Mouse (Mus musculus) liver, embryonic 12.5 days (tissue): ENCODE measurements around the gene Pla2g3. TPM values are rescaled to one million over a fixed set of nuclear protein-coding genes. Genes with fewer than 3 reads are reported as not detected.
A peak's percentile ranks its signal among the peaks of the same experiment; 100 is the strongest.

Experiments used
- ATAC-seq: fragments of 200-750 bp; cut with Nextera tagmentation; 2 replicates; pipeline ENCODE4 v1.8.0; 2017; ENCODE audit warnings: moderate number of reproducible peaks, mild to moderate bottlenecking, moderate library complexity
- H3K27ac ChIP-seq: fragments of 300-500 bp; sonication (generic); 2 replicates; pipeline ENCODE4 v1.5.1; 2016; ENCODE audit warnings: mild to moderate bottlenecking
- H3K27me3 ChIP-seq: fragments of 300-500 bp; sonication (generic); replicated peaks from 2 replicates; pipeline ENCODE4 v1.6.1; 2016; ENCODE audit warnings: mild to moderate bottlenecking, moderate library complexity
- H3K36me3 ChIP-seq: fragments of 300-500 bp; sonication (generic); 2 replicates; pipeline ENCODE4 v1.6.1; 2016; ENCODE audit warnings: mild to moderate bottlenecking, moderate library complexity
- H3K4me1 ChIP-seq: fragments of 300-500 bp; sonication (generic); 2 replicates; pipeline ENCODE4 v1.6.1; 2016
- H3K4me2 ChIP-seq: fragments of 300-500 bp; sonication (generic); 2 replicates; pipeline ENCODE4 v1.6.1; 2016; ENCODE audit warnings: mild to moderate bottlenecking, moderate library complexity
- H3K4me3 ChIP-seq: fragments of 300-500 bp; sonication (generic); 2 replicates; pipeline ENCODE4 v1.5.1; 2016; ENCODE audit warnings: mild to moderate bottlenecking, moderate library complexity
- H3K9ac ChIP-seq: fragments of 300-500 bp; sonication (generic); 2 replicates; pipeline ENCODE4 v1.6.1; 2016; ENCODE audit warnings: mild to moderate bottlenecking, moderate library complexity
- H3K9me3 ChIP-seq: fragments of 300-500 bp; sonication (generic); replicated peaks from 2 replicates; pipeline ENCODE4 v1.6.1; 2016; ENCODE audit warnings: mild to moderate bottlenecking, moderate library complexity
- WGBS: fragments of 180-500 bp; shearing (Covaris S2); methylation state at CpG from one replicate; pipeline ENCODE4 v1.1.7; 2016; ENCODE audit not compliant: insufficient replicate concordance; 5-methylcytosine and 5-hydroxymethylcytosine counted together
- polyA plus RNA-seq: library from polyadenylated mRNA; unstranded; fragments of >200 nt; fragmentation: Nextera tagmentation; extraction: Ambion mirVana; gene quantifications from 2 replicates; pipeline ENCODE4 v1.2.1, GENCODE M21; 2016

The Pla2g3 gene
- polyA plus RNA-seq, 1 experiment from 2014 or later: 0.06 TPM

- Histone ChIP-seq H3K9me3 (no peaks in the 10 kb centered on the region), H3K4me3 (peak overlapping the region; percentile 56), H3K4me2 (peak overlapping the region; percentile 79), H3K27ac (no peak overlapping the region), H3K36me3 (peaks cover 5% of the 10 kb centered on the region; the same call in 1 of the 2 replicates), H3K27me3 (peaks cover 51% of the 10 kb centered on the region), H3K4me1 (peaks cover 40% of the 10 kb centered on the region), H3K9ac (peak overlapping the region; percentile 46; the same call in 1 of the 2 replicates)
- ATAC-seq: no peak
- WGBS: 15% methylated on average over 4 of the region's 4 CpGs
Observed at GRCm38 (mm10) chr11:3515216-3515615, 27.1 kb downstream of the Pla2g3 start.

- Histone ChIP-seq H3K36me3 (peaks cover 9% of the 10 kb centered on the region; the same call in 1 of the 2 replicates), H3K27me3 (peaks cover 51% of the 10 kb centered on the region), H3K4me3 (no peak overlapping the region), H3K9ac (no peak overlapping the region), H3K4me2 (peak overlapping the region; percentile 79; the same call in 1 of the 2 replicates), H3K27ac (no peak overlapping the region), H3K9me3 (no peaks in the 10 kb centered on the region), H3K4me1 (peaks cover 38% of the 10 kb centered on the region)
- 71% methylated on average over 4 of the region's 4 CpGs for WGBS
- no peak for ATAC-seq
Observed at GRCm38 (mm10) chr11:3515637-3516036, 27.6 kb downstream of the Pla2g3 start.

- Histone ChIP-seq H3K27me3 (peaks cover 51% of the 10 kb centered on the region), H3K4me1 (peaks cover 33% of the 10 kb centered on the region), H3K4me3 (no peak overlapping the region), H3K9me3 (no peaks in the 10 kb centered on the region), H3K36me3 (peaks cover 14% of the 10 kb centered on the region; the same call in 1 of the 2 replicates), H3K9ac (no peak overlapping the region), H3K4me2 (no peak overlapping the region), H3K27ac (no peak overlapping the region)
- ATAC-seq: no peak
- WGBS: 73% methylated on average over 5 of the region's 5 CpGs
Observed at GRCm38 (mm10) chr11:3516121-3516520, 28.0 kb downstream of the Pla2g3 start.

GRCm38 (mm10) chr11:3516859-3517845 lies 29.1 kb downstream of the Pla2g3 start:
- H3K4me2 ChIP-seq: peak overlapping the region; percentile 63
- no peaks in the 10 kb centered on the region for H3K9me3 ChIP-seq
- H3K27me3 ChIP-seq: peaks cover 51% of the 10 kb centered on the region
- WGBS: 3% methylated on average over 50 of the region's 50 CpGs
- H3K9ac ChIP-seq: no peak overlapping the region; the same call in 1 of the 2 replicates
- H3K4me1 ChIP-seq: peaks cover 30% of the 10 kb centered on the region
- peaks cover 24% of the 10 kb centered on the region for H3K36me3 ChIP-seq
- 0 out of 2 replicates have a peak, but pooled peaks have one; percentile 27 for ATAC-seq
- H3K4me3 ChIP-seq: peak overlapping the region; percentile 32
- H3K27ac ChIP-seq: no peak overlapping the region

- H3K27me3 ChIP-seq: peaks cover 51% of the 10 kb centered on the region
- peaks cover 33% of the 10 kb centered on the region for H3K36me3 ChIP-seq
- no peaks in the 10 kb centered on the region for H3K9me3 ChIP-seq
- no peak overlapping the region for H3K27ac ChIP-seq
- peak overlapping the region; percentile 32; the same call in 1 of the 2 replicates for H3K4me3 ChIP-seq
- 37% methylated on average over 13 of the region's 13 CpGs for WGBS
- H3K4me2 ChIP-seq: peak overlapping the region; percentile 63
- no peak for ATAC-seq
- H3K4me1 ChIP-seq: peaks cover 30% of the 10 kb centered on the region
- no peak overlapping the region for H3K9ac ChIP-seq
Observed at GRCm38 (mm10) chr11:3517846-3518732, 30.0 kb downstream of the Pla2g3 start.

GRCm38 (mm10) chr11:3519051-3519726 lies 31.1 kb downstream of the Pla2g3 start:
- peaks cover 51% of the 10 kb centered on the region for H3K27me3 ChIP-seq
- no peak overlapping the region for H3K27ac ChIP-seq
- H3K9me3 ChIP-seq: no peaks in the 10 kb centered on the region
- peaks cover 44% of the 10 kb centered on the region for H3K36me3 ChIP-seq
- no peak overlapping the region for H3K9ac ChIP-seq
- no peak overlapping the region for H3K4me2 ChIP-seq
- H3K4me1 ChIP-seq: peaks cover 28% of the 10 kb centered on the region
- ATAC-seq: no peak
- no peak overlapping the region for H3K4me3 ChIP-seq
- WGBS: 61% methylated on average over 4 of the region's 4 CpGs

- no peak for ATAC-seq
- H3K36me3 ChIP-seq: peaks cover 50% of the 10 kb centered on the region
- H3K27ac ChIP-seq: no peak overlapping the region
- WGBS: 59% methylated on average over 11 of the region's 11 CpGs
- no peaks in the 10 kb centered on the region for H3K9me3 ChIP-seq
- no peak overlapping the region for H3K4me2 ChIP-seq
- peaks cover 22% of the 10 kb centered on the region for H3K4me1 ChIP-seq
- H3K9ac ChIP-seq: no peak overlapping the region
- peaks cover 47% of the 10 kb centered on the region for H3K27me3 ChIP-seq
- H3K4me3 ChIP-seq: no peak overlapping the region
Observed at GRCm38 (mm10) chr11:3519756-3520398, 31.8 kb downstream of the Pla2g3 start.

- H3K4me1 ChIP-seq: peaks cover 16% of the 10 kb centered on the region
- H3K27me3 ChIP-seq: peaks cover 37% of the 10 kb centered on the region
- H3K9me3 ChIP-seq: no peaks in the 10 kb centered on the region
- H3K36me3 ChIP-seq: peaks cover 61% of the 10 kb centered on the region
- 79% methylated on average over 14 of the region's 14 CpGs for WGBS
- no peak overlapping the region for H3K4me2 ChIP-seq
- H3K27ac ChIP-seq: no peak overlapping the region
- ATAC-seq: no peak
- no peak overlapping the region for H3K4me3 ChIP-seq
- no peak overlapping the region for H3K9ac ChIP-seq
Observed at GRCm38 (mm10) chr11:3520919-3521318, 32.8 kb downstream of the Pla2g3 start.

- Histone ChIP-seq H3K36me3 (peaks cover 67% of the 10 kb centered on the region), H3K27me3 (peaks cover 30% of the 10 kb centered on the region), H3K4me2 (no peak overlapping the region), H3K9me3 (no peaks in the 10 kb centered on the region), H3K4me3 (no peak overlapping the region), H3K27ac (no peak overlapping the region), H3K4me1 (peaks cover 14% of the 10 kb centered on the region), H3K9ac (no peak overlapping the region)
- ATAC-seq: no peak
- 77% methylated on average over 23 of the region's 23 CpGs for WGBS
Observed at GRCm38 (mm10) chr11:3521339-3522224, 33.5 kb downstream of the Pla2g3 start.

- H3K36me3 ChIP-seq: peaks cover 76% of the 10 kb centered on the region
- no peak for ATAC-seq
- no peaks in the 10 kb centered on the region for H3K9me3 ChIP-seq
- peaks cover 5% of the 10 kb centered on the region; the same call in 1 of the 2 replicates for H3K4me1 ChIP-seq
- no peak overlapping the region for H3K27ac ChIP-seq
- WGBS: 81% methylated on average over 17 of the region's 17 CpGs
- no peak overlapping the region for H3K4me3 ChIP-seq
- no peak overlapping the region for H3K4me2 ChIP-seq
- H3K27me3 ChIP-seq: peaks cover 22% of the 10 kb centered on the region
- H3K9ac ChIP-seq: no peak overlapping the region
Observed at GRCm38 (mm10) chr11:3522285-3523000, 34.4 kb downstream of the Pla2g3 start.
